Mouse (Mus musculus): ENCODE results near the gene Cdc14b.

DNA sequence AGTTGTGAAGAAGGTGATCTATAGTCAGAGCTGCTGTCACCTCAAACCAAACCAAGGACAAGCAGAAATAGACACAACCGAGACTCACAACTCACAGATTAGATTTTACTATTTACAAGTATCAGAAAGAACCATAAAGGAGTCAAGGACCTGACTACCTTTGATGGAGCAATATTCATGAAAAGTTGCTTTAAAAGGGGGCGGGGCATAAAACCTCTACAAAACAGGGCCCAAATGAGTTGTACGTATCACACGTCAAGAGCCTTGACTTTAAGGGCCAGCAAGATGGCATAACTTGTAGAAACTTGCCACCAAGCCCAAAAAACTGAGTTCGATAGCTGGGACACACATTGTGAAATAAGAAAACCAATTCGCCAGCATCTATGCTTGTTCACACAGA is 10.5 kb downstream of the Cdc14b start:
- no peak for TF ChIP-seq GATA1 (IDR thresholded peaks at IDR 0.05; ENCODE audit: borderline replicate concordance, low read length)
- no peak for TF ChIP-seq FLI1 (IDR thresholded peaks at IDR 0.05; ENCODE audit: low read length)
